Mouse (Mus musculus): ENCODE data around the gene Rpl13a. TPM values are rescaled to one million over a fixed set of nuclear protein-coding genes. Genes with fewer than 3 reads are reported as not detected.
A peak's percentile ranks its signal among the peaks of the same experiment; 100 is the strongest.

Gene Rpl13a
- total RNA-seq, 2 experiments from 2014 or later: 1,483 to 1,628 TPM

- DNase-seq (ENCODE audit: low spot score in 2 of 2): no peak
Observed at GRCm38 (mm10) chr7:45093516-45093905, 35.0 kb downstream of the Rpl13a start.

- no peak for DNase-seq (ENCODE audit: low spot score in 2 of 2)
Observed at GRCm38 (mm10) chr7:45092828-45093515, 35.6 kb downstream of the Rpl13a start.

- peak; percentile 87 to 94 for DNase-seq (ENCODE audit: low spot score in 2 of 2)
Observed at GRCm38 (mm10) chr7:45092048-45092447, 36.5 kb downstream of the Rpl13a start, which contains the start of gene Rcn3. Gene Rcn3 (minus strand): TSS chr7:45092221.

- peak in 1 of 2 experiments; percentile 55 for DNase-seq (ENCODE audit: low spot score in 2 of 2)
Observed at GRCm38 (mm10) chr7:45091001-45091990, 37.3 kb downstream of the Rpl13a start.

- DNase-seq (ENCODE audit: low spot score in 2 of 2): no peak
Observed at GRCm38 (mm10) chr7:45090251-45090977, 38.1 kb downstream of the Rpl13a start.

- DNase-seq (ENCODE audit: low spot score in 2 of 2): no peak
Observed at GRCm38 (mm10) chr7:45088597-45088996, 40.0 kb downstream of the Rpl13a start.

GRCm38 (mm10) chr7:45086084-45086483, 42.5 kb downstream of the Rpl13a start:
- no peak for DNase-seq (ENCODE audit: low spot score in 2 of 2)

- no peak for DNase-seq (ENCODE audit: low spot score in 2 of 2)
Observed at GRCm38 (mm10) chr7:45083300-45083890, 45.2 kb downstream of the Rpl13a start.

- DNase-seq (ENCODE audit: low spot score in 2 of 2): peak in 1 of 2 experiments; percentile 48
Observed at GRCm38 (mm10) chr7:45082401-45083299, 45.9 kb downstream of the Rpl13a start.

GRCm38 (mm10) chr7:45081016-45081415, 47.5 kb downstream of the Rpl13a start:
- no peak for DNase-seq (ENCODE audit: low spot score in 2 of 2)

GRCm38 (mm10) chr7:45079856-45080255, 48.7 kb downstream of the Rpl13a start:
- DNase-seq (ENCODE audit: low spot score in 2 of 2): peak; percentile 84 to 89

- DNase-seq (ENCODE audit: low spot score in 2 of 2): peak in 1 of 2 experiments; percentile 79
Observed at GRCm38 (mm10) chr7:45078513-45078912, 50.0 kb downstream of the Rpl13a start.

- no peak for DNase-seq (ENCODE audit: low spot score in 2 of 2)
Observed at GRCm38 (mm10) chr7:45077829-45078228, 50.7 kb downstream of the Rpl13a start.

- no peak for DNase-seq (ENCODE audit: low spot score in 2 of 2)
Observed at GRCm38 (mm10) chr7:45077322-45077721, 51.2 kb downstream of the Rpl13a start.

GRCm38 (mm10) chr7:45076501-45076900, 52.1 kb downstream of the Rpl13a start:
- DNase-seq (ENCODE audit: low spot score in 2 of 2): no peak

Small RNA genes within 50 kb of the gene (microRNA-seq; reads per million reads assigned to microRNA genes)
- gene Mir150: 85.5 reads per million, percentile 48 among the genes with 10 or more reads in this experiment
- 11.4 reads per million, percentile 29 among the genes with 10 or more reads in this experiment for gene Mir5121
- not detected for gene Mir7055

Other genes starting within 250 kb of the Rpl13a start
- 10 to 100 TPM; 63.8 to 67.6 TPM for gene Med25, start 236.0 kb downstream of the Rpl13a start, total RNA-seq (2021)
- gene Fuz, start 232.7 kb downstream of the Rpl13a start, total RNA-seq (2021): 10 to 100 TPM; 16.1 to 18.4 TPM
- gene Ap2a1, start 199.3 kb downstream of the Rpl13a start, total RNA-seq (2021): 10 to 100 TPM; 84.8 to 88.9 TPM
- not detected for gene Tsks, start 185.6 kb downstream of the Rpl13a start, total RNA-seq (2021)
- 10 to 100 TPM; 10.3 to 10.8 TPM for gene Cpt1c, start 153.9 kb downstream of the Rpl13a start, total RNA-seq (2021)
- 100 to 1,000 TPM; 318 to 331 TPM for gene Prmt1, start 142.2 kb downstream of the Rpl13a start, total RNA-seq (2021)
- 10 to 100 TPM; 46.0 to 50.4 TPM for gene Irf3, start 131.1 kb downstream of the Rpl13a start, total RNA-seq (2021)
- gene Bcl2l12, start 130.0 kb downstream of the Rpl13a start, total RNA-seq (2021): 10 to 100 TPM; 21.5 to 22.0 TPM
- gene Scaf1, start 112.4 kb downstream of the Rpl13a start, total RNA-seq (2021): 10 to 100 TPM; 74.1 to 76.0 TPM
- gene Rras, start 110.8 kb downstream of the Rpl13a start, total RNA-seq (2021): 100 to 1,000 TPM; 119 to 123 TPM
- 10 to 100 TPM; 63.9 to 65.2 TPM for gene Prr12, start 75.9 kb downstream of the Rpl13a start, total RNA-seq (2021)
- gene Nosip, start 66.3 kb downstream of the Rpl13a start, total RNA-seq (2021): 10 to 100 TPM; 47.3 to 48.3 TPM
- 10 to 100 TPM; 11.7 to 12.3 TPM for gene Prrg2, start 66.1 kb downstream of the Rpl13a start, total RNA-seq (2021)
- 100 to 1,000 TPM; 172 to 192 TPM for gene Rcn3, start 36.5 kb downstream of the Rpl13a start, total RNA-seq (2021)
- 10 to 100 TPM; 84.6 to 87.3 TPM for gene Fcgrt, start 24.9 kb downstream of the Rpl13a start, total RNA-seq (2021)
- gene Rps11, start 4.3 kb downstream of the Rpl13a start, total RNA-seq (2021): 1,000 to 10,000 TPM in 1 of 2 experiments, 100 to 1,000 TPM in 1; 985 to 1,047 TPM
- under 1 TPM in 1 of 2 experiments, not detected in 1; 0.34 TPM for gene Gm45713, start 7.5 kb upstream of the Rpl13a start, total RNA-seq (2021)
- gene Flt3l, start 7.7 kb upstream of the Rpl13a start, total RNA-seq (2021): 1 to 10 TPM; 2.4 to 5.1 TPM
- gene Pih1d1, start 25.5 kb upstream of the Rpl13a start, total RNA-seq (2021): 10 to 100 TPM; 52.1 to 59.3 TPM
- gene Aldh16a1, start 25.8 kb upstream of the Rpl13a start, total RNA-seq (2021): 10 to 100 TPM; 34.8 to 51.6 TPM
- gene Slc17a7, start 35.2 kb upstream of the Rpl13a start, total RNA-seq (2021): 1 to 10 TPM; 2.6 to 3.0 TPM
- gene Gfy, start 50.8 kb upstream of the Rpl13a start, total RNA-seq (2021): under 1 TPM; 0.34 to 0.42 TPM
- not detected for gene Pth2, start 52.2 kb upstream of the Rpl13a start, total RNA-seq (2021)
- 1 to 10 TPM; 3.2 to 4.9 TPM for gene Ccdc155, start 76.1 kb upstream of the Rpl13a start, total RNA-seq (2021)
- not detected for gene Dkkl1, start 83.4 kb upstream of the Rpl13a start, total RNA-seq (2021)
- gene Tead2, start 87.0 kb upstream of the Rpl13a start, total RNA-seq (2021): 10 to 100 TPM; 40.0 to 51.4 TPM
- gene Cd37, start 110.4 kb upstream of the Rpl13a start, total RNA-seq (2021): 1 to 10 TPM; 3.7 to 4.8 TPM
- not detected for gene Slc6a16, start 112.3 kb upstream of the Rpl13a start, total RNA-seq (2021)
- gene Slc6a21, start 148.8 kb upstream of the Rpl13a start, total RNA-seq (2021): not detected
- gene Trpm4, start 205.0 kb upstream of the Rpl13a start, total RNA-seq (2021): 10 to 100 TPM; 42.7 to 53.4 TPM
- gene Hrc, start 206.5 kb upstream of the Rpl13a start, total RNA-seq (2021): 100 to 1,000 TPM; 523 to 551 TPM
- 1 to 10 TPM; 1.9 to 2.4 TPM for gene Ppfia3, start 238.3 kb upstream of the Rpl13a start, total RNA-seq (2021)
- gene Lin7b, start 241.8 kb upstream of the Rpl13a start, total RNA-seq (2021): 1 to 10 TPM in 1 of 2 experiments, under 1 TPM in 1; 0.86 to 1.1 TPM

Measured in gastrocnemius, postnatal 4 days (tissue).